Mouse (Mus musculus): ENCODE measurements around the gene Rab31.

Gene Rab31

DNA sequence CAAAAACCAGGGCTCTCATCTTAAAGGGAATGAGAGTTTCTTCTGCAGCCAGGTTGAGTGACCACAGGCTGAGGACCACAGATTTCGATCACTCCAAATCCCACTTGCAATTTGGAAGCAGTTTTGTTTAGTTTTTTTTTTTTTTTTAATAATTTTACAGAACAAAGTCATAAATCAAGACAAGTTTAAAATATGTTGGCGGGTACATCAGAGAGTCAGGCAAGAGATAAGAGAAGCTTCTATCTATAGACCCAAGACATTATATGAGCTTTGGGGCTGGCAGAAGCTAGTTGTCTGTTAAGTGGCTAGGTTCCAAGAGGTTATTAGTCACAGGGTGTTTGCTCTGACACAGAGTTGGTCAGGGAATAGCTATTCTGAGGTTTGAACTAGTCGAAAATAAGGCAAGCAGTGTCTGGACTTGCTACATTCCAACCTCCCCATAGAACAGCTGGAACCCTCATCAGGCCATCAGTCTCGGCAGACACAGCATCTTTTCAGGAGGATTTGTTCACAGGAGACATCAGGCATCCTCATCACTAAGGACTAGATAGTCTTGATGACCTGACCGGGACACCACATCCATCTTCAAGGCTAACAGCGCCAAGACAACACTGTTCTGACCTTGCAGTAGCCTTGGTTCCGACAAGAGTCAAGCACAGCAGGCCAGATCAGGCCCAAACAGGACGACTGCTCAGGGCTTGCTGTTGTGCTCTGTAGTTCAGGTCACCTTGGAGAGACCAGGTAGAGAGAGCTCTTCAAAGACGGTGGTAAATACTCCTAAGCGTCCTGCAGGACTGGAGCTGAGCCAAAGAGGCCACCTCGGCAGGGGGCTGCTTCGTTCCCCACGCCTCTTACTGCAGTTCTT lies 68.8 kb downstream of the Rab31 start:
- no peak for DNase-seq (ENCODE audit: low spot score in 2 of 2)

- DNase-seq (ENCODE audit: low spot score in 2 of 2), result peak; percentile 50 to 72
Measured at GRCm38 (mm10) chr17:65701797-65702566, 70.6 kb downstream of the Rab31 start.

- no peak for DNase-seq (ENCODE audit: low spot score in 2 of 2)
Measured at GRCm38 (mm10) chr17:65701356-65701755, 71.2 kb downstream of the Rab31 start.

GRCm38 (mm10) chr17:65700060-65700459 lies 72.5 kb downstream of the Rab31 start:
- no peak for DNase-seq (ENCODE audit: low spot score in 2 of 2)

GRCm38 (mm10) chr17:65697791-65698463 lies 74.6 kb downstream of the Rab31 start:
- no peak for DNase-seq (ENCODE audit: low spot score in 2 of 2)

GRCm38 (mm10) chr17:65696939-65697338 lies 75.6 kb downstream of the Rab31 start:
- no peak for DNase-seq (ENCODE audit: low spot score in 2 of 2)

GRCm38 (mm10) chr17:65692276-65692675 lies 80.3 kb downstream of the Rab31 start:
- no peak for DNase-seq (ENCODE audit: low spot score in 2 of 2)

GRCm38 (mm10) chr17:65683731-65684130 lies 88.8 kb downstream of the Rab31 start:
- peak in 1 of 2 experiments; percentile 46 for DNase-seq (ENCODE audit: low spot score in 2 of 2)

- DNase-seq (ENCODE audit: low spot score in 2 of 2), result no peak
Measured at GRCm38 (mm10) chr17:65683316-65683715, 89.2 kb downstream of the Rab31 start.

GRCm38 (mm10) chr17:65682071-65682680 lies 90.4 kb downstream of the Rab31 start:
- DNase-seq (ENCODE audit: low spot score in 2 of 2), result no peak

GRCm38 (mm10) chr17:65681516-65681915 lies 91.0 kb downstream of the Rab31 start:
- DNase-seq (ENCODE audit: low spot score in 2 of 2), result no peak

GRCm38 (mm10) chr17:65680801-65681412 lies 91.6 kb downstream of the Rab31 start:
- no peak for DNase-seq (ENCODE audit: low spot score in 2 of 2)

DNA sequence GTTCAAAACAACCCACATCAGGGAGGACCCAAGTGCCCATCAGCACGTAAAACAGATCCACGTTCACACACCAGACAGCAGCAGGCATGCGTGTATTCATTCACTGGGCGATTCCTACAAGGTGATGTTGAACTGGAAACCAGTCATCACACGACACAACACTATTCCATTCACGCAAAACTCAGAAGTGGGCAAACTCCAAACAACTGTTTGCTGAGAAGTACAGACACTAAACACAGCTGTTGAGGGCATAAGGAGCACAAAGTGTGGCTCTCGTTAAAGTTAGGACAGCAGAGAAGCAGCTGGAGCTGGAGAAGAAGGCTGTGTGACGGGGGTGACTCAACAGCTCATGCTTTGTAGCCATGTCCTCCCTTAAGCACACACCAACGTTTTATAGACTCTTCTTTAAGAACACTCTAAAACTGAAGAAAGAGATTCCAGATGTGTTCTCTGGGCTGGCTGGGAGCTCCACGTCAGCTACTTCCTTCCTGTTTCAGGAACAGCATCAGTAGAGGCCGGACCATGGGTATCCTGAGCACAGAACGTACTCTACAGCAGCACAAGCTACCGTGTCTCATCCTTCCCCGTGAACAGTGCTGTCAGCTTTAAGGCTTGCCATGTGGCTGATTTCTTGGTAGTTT lies 92.6 kb downstream of the Rab31 start:
- no peak for DNase-seq (ENCODE audit: low spot score in 2 of 2)

GRCm38 (mm10) chr17:65677742-65678141 lies 94.8 kb downstream of the Rab31 start:
- DNase-seq (ENCODE audit: low spot score in 2 of 2), result no peak

- DNase-seq (ENCODE audit: low spot score in 2 of 2), result no peak
Measured at GRCm38 (mm10) chr17:65676536-65676935, 96.0 kb downstream of the Rab31 start.

DNA sequence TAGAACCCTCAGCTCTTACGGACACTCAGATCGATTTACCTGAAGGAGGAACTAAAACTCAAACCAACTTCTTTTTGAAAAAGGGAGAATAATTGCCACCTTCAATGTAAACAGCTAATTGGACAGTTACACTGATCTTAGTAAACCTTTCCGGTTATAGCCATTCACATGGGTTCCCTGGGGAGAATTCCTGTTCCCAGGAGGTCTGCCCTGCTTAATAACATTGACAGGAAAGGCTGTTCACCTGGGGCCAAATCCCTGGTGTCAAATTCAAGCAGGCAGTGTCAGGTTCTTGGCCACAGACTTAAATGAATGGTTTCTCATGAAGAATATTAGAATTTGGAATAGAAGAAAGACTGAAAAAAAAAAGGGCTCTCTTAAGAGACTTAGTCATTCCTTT lies 96.6 kb downstream of the Rab31 start:
- DNase-seq (ENCODE audit: low spot score in 2 of 2), result no peak

DNA sequence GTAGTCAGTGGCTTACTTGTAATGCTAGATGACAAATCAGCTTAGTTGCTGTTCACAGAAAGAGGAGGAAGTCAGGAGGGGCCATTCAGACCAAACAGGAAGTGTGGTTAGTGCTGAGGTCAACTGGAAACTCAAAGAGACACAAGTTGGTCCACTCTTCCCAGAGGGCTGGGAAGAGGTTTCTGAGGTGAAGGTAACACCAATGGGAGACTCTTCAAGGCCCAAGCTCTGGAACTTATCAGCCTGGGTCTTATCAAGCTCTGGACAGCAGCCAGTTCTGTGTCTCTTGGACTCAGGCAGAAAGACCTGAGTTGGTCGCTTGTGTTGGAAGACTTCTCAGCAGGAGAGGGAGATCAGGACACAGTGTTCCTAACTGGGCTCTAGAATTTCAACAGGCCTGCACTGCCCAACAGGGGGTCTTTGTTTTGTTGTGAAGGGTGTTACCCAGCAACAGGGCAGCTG lies 97.8 kb downstream of the Rab31 start:
- DNase-seq (ENCODE audit: low spot score in 2 of 2), result no peak

GRCm38 (mm10) chr17:65672926-65673325 lies 99.6 kb downstream of the Rab31 start:
- no peak for DNase-seq (ENCODE audit: low spot score in 2 of 2)

DNA sequence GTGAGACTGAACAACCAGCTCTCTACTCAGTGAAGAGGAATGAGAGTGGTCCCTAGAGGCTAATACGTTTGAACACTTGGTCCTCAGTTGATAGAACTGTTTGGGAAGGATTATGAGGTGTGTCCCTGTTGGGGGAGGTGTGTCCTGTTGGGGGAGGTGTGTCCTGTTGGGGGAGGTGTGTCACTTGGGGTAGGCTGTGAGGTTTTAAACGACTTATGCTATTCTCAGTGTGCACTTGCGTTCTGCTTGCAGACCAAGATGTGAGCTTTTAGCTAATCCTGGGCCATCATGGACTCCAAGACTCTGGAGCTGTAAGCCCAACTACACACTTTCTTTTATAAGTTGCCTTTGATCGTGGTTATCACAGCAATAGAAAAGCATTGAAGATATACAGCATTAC lies 103.5 kb downstream of the Rab31 start:
- DNase-seq (ENCODE audit: low spot score in 2 of 2), result no peak

DNA sequence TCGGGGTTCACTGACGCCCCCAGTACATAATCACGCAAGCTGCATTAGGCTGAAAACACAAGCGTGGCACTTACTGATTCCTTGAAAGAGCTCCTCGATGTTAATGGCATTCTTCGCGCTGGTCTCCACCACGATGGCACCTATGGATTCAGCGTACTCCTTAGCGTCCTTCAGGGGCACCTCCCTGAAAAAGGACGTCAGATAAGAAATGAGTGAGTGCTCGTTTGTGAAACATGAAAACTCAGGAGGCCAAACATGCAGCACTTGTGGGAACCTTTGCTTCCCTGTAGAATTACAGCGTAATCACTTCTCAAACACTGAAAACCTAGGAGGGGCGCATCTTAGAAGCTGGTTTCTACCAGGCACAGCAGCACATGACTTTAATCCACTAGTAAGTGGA lies 104.8 kb downstream of the Rab31 start:
- DNase-seq (ENCODE audit: low spot score in 2 of 2), result no peak

All from left cerebral cortex, adult 9 months (tissue).